Mouse (Mus musculus): ENCODE data around the gene Mafk. TPM values are rescaled to one million over a fixed set of nuclear protein-coding genes. Genes with fewer than 3 reads are reported as not detected.
A peak's percentile ranks its signal among the peaks of the same experiment; 100 is the strongest.
"Not testable (repeated sequence)": the region's sequence is repeated elsewhere in the genome, so short reads cannot be mapped to it uniquely, and the experiment has no call there.

Gene Mafk
- polyA plus RNA-seq (2021): 35.4 TPM

GRCm38 (mm10) chr5:139791227-139792158 is at the start of gene Mafk:
TSS of gene Mafk (plus strand) at chr5:139791513.
- ChIA-PET CTCF (interaction anchor here (1.1 to 2.9 kb wide), 2 partner anchors 22 to 26 kb away, joined by 5 to 12 read pairs; no protein-coding TSS in a partner anchor), POLR2A (interaction anchor here (0.6 to 2.1 kb wide), 7 partner anchors 9 to 419 kb away, joined by 3 to 7 read pairs (median 3); partner anchors contain the start of genes Gm26938 and Psmg3)
- in situ Hi-C loops (cut with MboI; ENCODE audit: low pct_unique_long_range_greater_than_20kb): no loop called here

GRCm38 (mm10) chr5:139742640-139743039 is 48.7 kb upstream of the Mafk start:
- in situ Hi-C loops (cut with MboI; ENCODE audit: low pct_unique_long_range_greater_than_20kb); CTCF ChIA-PET; DNase-seq (ENCODE audit: low read depth, low spot score); ATAC-seq; H3K27me3 ChIP-seq: not testable (repeated sequence)
- POLR2A ChIA-PET: interaction anchor here (1.4 kb wide), 1 partner anchor 13 kb away, joined by 4 read pairs; no protein-coding TSS in a partner anchor

More at GRCm38 (mm10) chr5:139791227-139792158, at the start of gene Mafk:
- DNase-seq (ENCODE audit: low read depth, low spot score) (peak; percentile 81), ATAC-seq (peak; percentile 28)
- no peak for TF ChIP-seq CTCF (IDR thresholded peaks at IDR 0.05)
- no peaks in the 10 kb centered on the region for H3K27me3 ChIP-seq

- H3K27me3 ChIP-seq: no peaks in the 10 kb centered on the region
- ATAC-seq (peak; percentile 55), DNase-seq (ENCODE audit: low read depth, low spot score) (no peak)
- POLR2A ChIA-PET: interaction anchor here (1.1 to 1.4 kb wide), 2 partner anchors 15 to 28 kb away, joined by 4 to 6 read pairs; no protein-coding TSS in a partner anchor
- no peak for TF ChIP-seq CTCF (IDR thresholded peaks at IDR 0.05)
- CTCF ChIA-PET: interaction anchor here (0.7 to 4.5 kb wide), 12 partner anchors 9 to 60 kb away, joined by 3 to 41 read pairs (median 6); partner anchors contain the start of gene Micall2
- in situ Hi-C loops (cut with MboI; ENCODE audit: low pct_unique_long_range_greater_than_20kb): loop anchor here (5.0 kb wide), 2 partner anchors 43 to 208 kb away; no protein-coding TSS in a partner anchor
Observed at GRCm38 (mm10) chr5:139745771-139746170, 45.5 kb upstream of the Mafk start.

- TF ChIP-seq CTCF (IDR thresholded peaks at IDR 0.05): no peak
Observed at GRCm38 (mm10) chr5:139749413-139750125, 41.7 kb upstream of the Mafk start.

GRCm38 (mm10) chr5:139750535-139750934 is 40.8 kb upstream of the Mafk start:
- no peaks in the 10 kb centered on the region for H3K27me3 ChIP-seq
- DNase-seq (ENCODE audit: low read depth, low spot score): no peak
- no peak for ATAC-seq
- POLR2A ChIA-PET: interaction anchor here (1.0 to 1.6 kb wide), 2 partner anchors 16 to 39 kb away, joined by 3 to 4 read pairs; no protein-coding TSS in a partner anchor
- CTCF ChIA-PET: interaction anchor here (1.0 to 2.6 kb wide), 8 partner anchors 10 to 76 kb away, joined by 3 to 9 read pairs (median 4); partner anchors contain the start of gene Micall2
- in situ Hi-C loops (cut with MboI; ENCODE audit: low pct_unique_long_range_greater_than_20kb): no loop called here
- no peak for TF ChIP-seq CTCF (IDR thresholded peaks at IDR 0.05)

More at GRCm38 (mm10) chr5:139749413-139750125, 41.7 kb upstream of the Mafk start:
- DNase-seq (ENCODE audit: low read depth, low spot score): no peak
- CTCF ChIA-PET: interaction anchor here (1.4 to 2.6 kb wide), 5 partner anchors 11 to 75 kb away, joined by 4 to 9 read pairs (median 6); partner anchors contain the start of gene Micall2
- POLR2A ChIA-PET: interaction anchor here (1.0 kb wide), 1 partner anchor 13 kb away, joined by 3 read pairs; the partner anchor contains the start of gene Micall2
- in situ Hi-C loops (cut with MboI; ENCODE audit: low pct_unique_long_range_greater_than_20kb): loop anchor here (5.0 kb wide), 2 partner anchors 47 to 212 kb away; no protein-coding TSS in a partner anchor
- H3K27me3 ChIP-seq: no peaks in the 10 kb centered on the region
- ATAC-seq: no peak

- in situ Hi-C loops (cut with MboI; ENCODE audit: low pct_unique_long_range_greater_than_20kb): no loop called here
- DNase-seq (ENCODE audit: low read depth, low spot score): no peak
- POLR2A ChIA-PET: interaction anchor here (0.6 kb wide), 1 partner anchor 13 kb away, joined by 3 read pairs; no protein-coding TSS in a partner anchor
- TF ChIP-seq CTCF (IDR thresholded peaks at IDR 0.05): no peak
- no peaks in the 10 kb centered on the region for H3K27me3 ChIP-seq
- CTCF ChIA-PET: interaction anchor here (0.8 to 3.0 kb wide), 13 partner anchors 9 to 227 kb away, joined by 3 to 18 read pairs (median 4); no protein-coding TSS in a partner anchor
- ATAC-seq: no peak
Observed at GRCm38 (mm10) chr5:139754753-139755152, 36.6 kb upstream of the Mafk start.

- in situ Hi-C loops (cut with MboI; ENCODE audit: low pct_unique_long_range_greater_than_20kb): no loop called here
- ChIA-PET CTCF (interaction anchor here (0.7 to 3.0 kb wide), 6 partner anchors 8 to 40 kb away, joined by 3 to 18 read pairs (median 6); no protein-coding TSS in a partner anchor), POLR2A (no interaction called here)
- DNase-seq (ENCODE audit: low read depth, low spot score) (no peak), ATAC-seq (no peak)
- no peak for TF ChIP-seq CTCF (IDR thresholded peaks at IDR 0.05)
- H3K27me3 ChIP-seq: no peaks in the 10 kb centered on the region
Observed at GRCm38 (mm10) chr5:139756135-139756534, 35.2 kb upstream of the Mafk start.

GRCm38 (mm10) chr5:139756586-139756985 is 34.7 kb upstream of the Mafk start:
- CTCF ChIA-PET: interaction anchor here (3.0 kb wide), 1 partner anchor 11 kb away, joined by 18 read pairs; no protein-coding TSS in a partner anchor
- ATAC-seq: no peak
- in situ Hi-C loops (cut with MboI; ENCODE audit: low pct_unique_long_range_greater_than_20kb): no loop called here
- no peak for DNase-seq (ENCODE audit: low read depth, low spot score)
- TF ChIP-seq CTCF (IDR thresholded peaks at IDR 0.05): no peak
- H3K27me3 ChIP-seq: no peaks in the 10 kb centered on the region
- POLR2A ChIA-PET: interaction anchor here (0.6 kb wide), 1 partner anchor 81 kb away, joined by 3 read pairs; no protein-coding TSS in a partner anchor

- ATAC-seq (no peak), DNase-seq (ENCODE audit: low read depth, low spot score) (no peak)
- TF ChIP-seq CTCF (IDR thresholded peaks at IDR 0.05): no peak
- CTCF ChIA-PET: interaction anchor here (0.9 kb wide), 1 partner anchor 8 kb away, joined by 4 read pairs; no protein-coding TSS in a partner anchor
- no peaks in the 10 kb centered on the region for H3K27me3 ChIP-seq
- POLR2A ChIA-PET: no interaction called here
- in situ Hi-C loops (cut with MboI; ENCODE audit: low pct_unique_long_range_greater_than_20kb): no loop called here
Observed at GRCm38 (mm10) chr5:139758096-139758495, 33.2 kb upstream of the Mafk start.
